In the genomic region with DNA sequence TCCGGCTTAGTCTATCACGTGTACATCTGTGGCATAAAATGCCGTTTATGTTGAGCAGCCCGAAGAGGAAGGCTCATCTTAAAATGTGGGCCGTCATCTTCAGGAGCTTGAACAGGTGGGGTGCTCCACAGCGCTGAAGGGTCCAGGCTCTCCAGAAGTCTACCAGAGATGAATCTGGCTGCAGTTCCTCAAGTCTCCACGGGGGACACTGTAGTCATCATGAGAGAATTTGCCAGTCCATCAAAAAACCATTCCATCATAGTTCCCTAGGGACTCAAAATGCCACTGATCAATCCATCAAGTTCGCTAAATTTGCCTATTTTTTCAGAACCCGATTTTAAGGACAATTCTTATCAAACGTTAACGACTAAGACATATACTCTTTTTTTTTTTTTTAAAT, we compare ENCODE assay signal across 8 mouse cellular contexts. TPM values are rescaled to one million over a fixed set of nuclear protein-coding genes. Genes with fewer than 3 reads are reported as not detected.
DNase-seq lines count a peak whose midpoint lies in the region; ATAC-seq and TF ChIP-seq lines count a peak whose summit lies in the region.
"Had no signal": no experiment of that assay in that cellular context is flagged by ENCODE, and none has a peak within 500 bp of the region (broad histone marks: within the 10 kb centered on the region; RNA-seq: fewer than 3 reads in every experiment).

No protein-coding gene starts in this region.

- no peak overlapping the region for H3K4me3 ChIP-seq in neural tube, embryonic 15.5 days (replicated peaks)
- no peak overlapping the region for H3K4me3 ChIP-seq in lung, embryonic 14.5 days (ENCODE audit: low read depth, low read length)
- H3K4me3 ChIP-seq: liver, embryonic 15.5 days had no signal

- H3K9ac ChIP-seq in neural tube, embryonic 15.5 days (replicated peaks): no peak overlapping the region
- H3K9ac ChIP-seq in lung, embryonic 14.5 days: no peak overlapping the region
- H3K9ac ChIP-seq: liver, embryonic 15.5 days had no signal

- H3K4me1 ChIP-seq in neural tube, embryonic 15.5 days: peaks cover 8% of the 10 kb centered on the region; the same call in 1 of the 2 replicates
- no peaks in the 10 kb centered on the region for H3K4me1 ChIP-seq in lung, embryonic 14.5 days (ENCODE audit: insufficient read depth)
- H3K4me1 ChIP-seq: liver, embryonic 15.5 days had no signal

- 45% methylated on average over 11 of the region's 11 CpGs for WGBS in neural tube, embryonic 15.5 days
- WGBS in lung, embryonic 14.5 days: 39% methylated on average over 11 of the region's 11 CpGs

- H3K9me3 ChIP-seq in neural tube, embryonic 15.5 days (replicated peaks): no peaks in the 10 kb centered on the region
- no peaks in the 10 kb centered on the region for H3K9me3 ChIP-seq in lung, embryonic 14.5 days (ENCODE audit: low read depth, low read length)
- H3K9me3 ChIP-seq: liver, embryonic 15.5 days had no signal

- H3K36me3 ChIP-seq in neural tube, embryonic 15.5 days: no peaks in the 10 kb centered on the region
- no peaks in the 10 kb centered on the region for H3K36me3 ChIP-seq in lung, embryonic 14.5 days (ENCODE audit: insufficient read depth)
- H3K36me3 ChIP-seq: liver, embryonic 15.5 days had no signal

- TF ChIP-seq CTCF in lung, embryonic 14.5 days (IDR thresholded peaks at IDR 0.05; ENCODE audit: low read depth): peak; percentile 77

- H3K27me3 ChIP-seq in neural tube, embryonic 15.5 days (replicated peaks): no peaks in the 10 kb centered on the region
- H3K27me3 ChIP-seq in lung, embryonic 14.5 days (ENCODE audit: insufficient read depth, low read length): no peaks in the 10 kb centered on the region
- H3K27me3 ChIP-seq: liver, embryonic 15.5 days had no signal

- no peak overlapping the region for H3K4me2 ChIP-seq in neural tube, embryonic 15.5 days
- no peak overlapping the region for H3K4me2 ChIP-seq in lung, embryonic 14.5 days
- H3K4me2 ChIP-seq: liver, embryonic 15.5 days had no signal

- DNase-seq in neural tube, embryonic 10.5 days (ENCODE audit: extremely low spot score, low spot score): peak; percentile 46
- peak; percentile 69 for DNase-seq in adrenal gland, postnatal 14 days
- peak; percentile 68 for DNase-seq in embryo, embryonic 10 days (ENCODE audit: low spot score)
- peak; percentile 35 to 79 for DNase-seq in kidney, postnatal 36 days
- peak; percentile 80 for DNase-seq in lung, embryonic 14.5 days
- DNase-seq in testis, postnatal 14 days (ENCODE audit: low spot score): peak; percentile 50

- ATAC-seq in neural tube, embryonic 15.5 days (ENCODE audit: low FRiP score): no peak
- no peak for ATAC-seq in lung, embryonic 14.5 days (ENCODE audit: insufficient read depth)

- no peak overlapping the region for H3K27ac ChIP-seq in neural tube, embryonic 15.5 days (replicated peaks)
- H3K27ac ChIP-seq in lung, embryonic 14.5 days (ENCODE audit: low read depth): no peak overlapping the region
- H3K27ac ChIP-seq: liver, embryonic 15.5 days had no signal

RNA-seq across cellular contexts. Expression of gene Hspb8, which starts 36.6 kb away (rescaled TPM):
- polyA plus RNA-seq in neural tube, embryonic 15.5 days (2015; fragmentation: Nextera tagmentation; extraction: Ambion mirVana): 8.9 and 11.9 TPM in 2 replicates
- 37.7 and 45.9 TPM in 2 replicates for total RNA-seq in adrenal gland, postnatal 14 days (2021)
- 8.1 and 11.1 TPM in 2 replicates for polyA plus RNA-seq in lung, embryonic 14.5 days (2014; fragmentation: Nextera tagmentation; extraction: Ambion mirVana)
